Mouse (Mus musculus): ENCODE results near the gene Vmn1r116.
"Not testable (repeated sequence)": the region's sequence is repeated elsewhere in the genome, so short reads cannot be mapped to it uniquely, and the experiment has no call there.

Gene Vmn1r116

DNA sequence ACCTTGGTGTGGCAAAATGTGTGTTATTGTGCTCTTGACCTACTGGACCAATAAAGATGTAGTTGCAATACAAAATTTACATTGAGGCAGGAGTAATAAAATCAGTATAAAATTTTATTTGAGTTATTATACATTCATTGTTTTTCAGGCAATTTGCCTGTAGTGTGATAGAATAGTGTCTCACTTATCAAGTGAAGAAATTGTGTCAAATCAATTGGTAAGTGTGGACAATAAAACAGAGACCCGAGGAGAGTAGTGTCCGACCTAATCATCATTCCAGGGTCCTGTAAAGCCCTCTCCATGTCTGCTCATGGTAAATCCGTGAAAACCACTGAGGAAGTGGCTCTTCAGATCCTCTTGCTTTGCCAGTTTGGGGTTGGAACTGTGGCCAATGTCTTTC, at the start of gene Vmn1r116:
Vmn1r116 (plus strand) TSS at position 301 of the 400 bp plus-strand sequence.
- ATAC-seq (ENCODE audit: low TSS enrichment): not testable (repeated sequence)

GRCm38 (mm10) chr7:20844885-20845284, 27.2 kb upstream of the Vmn1r116 start, which contains the start of gene Vmn1r115:
TSS of gene Vmn1r115 (minus strand) at chr7:20844985.
- ATAC-seq (ENCODE audit: low TSS enrichment): not testable (repeated sequence)

- ATAC-seq (ENCODE audit: low TSS enrichment): not testable (repeated sequence)
These were observed 12.0 kb downstream of the Vmn1r116 start, which contains the start of gene Vmn1r117 for GRCm38 (mm10) chr7:20884021-20884420. TSS of gene Vmn1r117 (minus strand) at chr7:20884121.

- not testable (repeated sequence) for ATAC-seq (ENCODE audit: low TSS enrichment)
These were observed 40.2 kb downstream of the Vmn1r116 start, which contains the start of gene Vmn1r118 for GRCm38 (mm10) chr7:20912247-20912646. TSS of gene Vmn1r118 (minus strand) at chr7:20912347.

Measured in frontal cortex, adult (tissue).